Mouse (Mus musculus): ENCODE data around the gene Mrpl58. TPM values are rescaled to one million over a fixed set of nuclear protein-coding genes. Genes with fewer than 3 reads are reported as not detected.
A peak's percentile ranks its signal among the peaks of the same experiment; 100 is the strongest.
"Not testable (repeated sequence)": the region's sequence is repeated elsewhere in the genome, so short reads cannot be mapped to it uniquely, and the experiment has no call there.

The Mrpl58 gene
- polyA plus RNA-seq, 1 experiment from 2014 or later = 206 TPM

DNA sequence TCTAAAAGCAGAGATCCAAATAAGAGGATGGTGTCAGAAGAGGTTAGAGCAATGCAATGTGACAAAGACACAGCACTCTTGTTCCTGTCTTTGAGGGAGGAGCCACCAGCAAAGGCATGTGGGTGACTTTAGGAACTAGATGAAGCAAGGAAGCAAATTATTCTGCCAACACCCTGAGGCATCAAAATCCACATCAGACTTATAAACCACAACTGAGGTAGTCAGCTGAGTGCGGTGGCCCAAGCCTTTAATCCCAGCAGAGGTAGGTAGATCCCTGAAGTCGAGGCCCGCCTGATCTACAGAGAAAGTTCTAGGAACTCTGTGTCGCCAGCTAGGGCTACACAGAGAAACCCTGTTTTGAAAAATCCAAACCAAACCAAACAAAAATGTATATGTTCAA is 26.3 kb upstream of the Mrpl58 start:
- H3K9ac ChIP-seq (replicated peaks; ENCODE audit: low read depth, low read length) = no peak overlapping the region
- no peaks in the 10 kb centered on the region for H3K9me3 ChIP-seq (ENCODE audit: control insufficient read depth, low read depth, low read length)
- H3K4me1 ChIP-seq (ENCODE audit: control insufficient read depth, insufficient read depth, low read length) = peaks cover 17% of the 10 kb centered on the region
- no peak overlapping the region for H3K4me3 ChIP-seq (ENCODE audit: low read depth, low read length)
- WGBS = 85% methylated on average over 4 of the region's 4 CpGs
- ATAC-seq (ENCODE audit: insufficient number of reproducible peaks, insufficient read depth, low FRiP score, low read depth) = no peak
- H3K4me2 ChIP-seq (replicated peaks; ENCODE audit: low read depth, low read length) = no peak overlapping the region
- H3K27ac ChIP-seq (ENCODE audit: low read length) = no peak overlapping the region
- H3K36me3 ChIP-seq (ENCODE audit: control insufficient read depth, insufficient read depth, low read length) = no peaks in the 10 kb centered on the region
- 0 out of 2 replicates have a peak, but pooled peaks cover 3% of the 10 kb centered on the region for H3K27me3 ChIP-seq (ENCODE audit: control insufficient read depth, insufficient read depth, low read length)

DNA sequence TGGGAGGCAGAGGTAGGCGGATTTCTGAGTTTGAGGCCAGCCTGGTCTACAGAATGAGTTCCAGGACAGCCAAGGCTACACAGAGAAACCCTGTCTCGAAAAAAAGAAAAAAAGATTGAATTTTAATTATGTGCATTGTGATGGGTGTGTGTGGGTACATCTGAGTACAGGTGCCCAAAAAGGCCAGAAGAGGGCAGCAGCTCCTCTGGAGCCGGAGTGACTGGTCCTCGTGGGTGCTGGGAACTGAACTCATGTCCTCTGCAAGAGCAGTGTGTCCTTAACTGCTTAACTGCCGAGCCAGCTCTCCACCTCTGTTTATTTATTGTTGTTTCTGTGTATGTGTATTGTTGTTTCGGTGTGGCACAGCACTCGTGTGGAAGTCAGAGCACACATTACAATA is 25.7 kb upstream of the Mrpl58 start:
- H3K9ac ChIP-seq (replicated peaks; ENCODE audit: low read depth, low read length) = no peak overlapping the region
- H3K27me3 ChIP-seq (ENCODE audit: control insufficient read depth, insufficient read depth, low read length) = 0 out of 2 replicates have a peak, but pooled peaks cover 3% of the 10 kb centered on the region
- H3K36me3 ChIP-seq (ENCODE audit: control insufficient read depth, insufficient read depth, low read length) = no peaks in the 10 kb centered on the region
- peaks cover 23% of the 10 kb centered on the region for H3K4me1 ChIP-seq (ENCODE audit: control insufficient read depth, insufficient read depth, low read length)
- H3K27ac ChIP-seq (ENCODE audit: low read length) = no peak overlapping the region
- no peaks in the 10 kb centered on the region for H3K9me3 ChIP-seq (ENCODE audit: control insufficient read depth, low read depth, low read length)
- no peak for ATAC-seq (ENCODE audit: insufficient number of reproducible peaks, insufficient read depth, low FRiP score, low read depth)
- H3K4me3 ChIP-seq (ENCODE audit: low read depth, low read length) = no peak overlapping the region
- WGBS = 85% methylated on average over 7 of the region's 7 CpGs
- no peak overlapping the region for H3K4me2 ChIP-seq (replicated peaks; ENCODE audit: low read depth, low read length)

- H3K9ac ChIP-seq (replicated peaks; ENCODE audit: low read depth, low read length) = no peak overlapping the region
- 12% methylated on average over 9 of the region's 9 CpGs for whole genome bisulfite sequencing
- H3K4me1 ChIP-seq (ENCODE audit: control insufficient read depth, insufficient read depth, low read length) = peaks cover 35% of the 10 kb centered on the region
- ATAC-seq (ENCODE audit: insufficient number of reproducible peaks, insufficient read depth, low FRiP score, low read depth) = no peak
- H3K4me3 ChIP-seq (ENCODE audit: low read depth, low read length) = peak overlapping the region; percentile 79
- H3K27me3 ChIP-seq (ENCODE audit: control insufficient read depth, insufficient read depth, low read length) = no peaks in the 10 kb centered on the region
- no peaks in the 10 kb centered on the region for H3K9me3 ChIP-seq (ENCODE audit: control insufficient read depth, low read depth, low read length)
- no peaks in the 10 kb centered on the region for H3K36me3 ChIP-seq (ENCODE audit: control insufficient read depth, insufficient read depth, low read length)
- peak overlapping the region; percentile 41; the same call in 1 of the 2 replicates for H3K27ac ChIP-seq (ENCODE audit: low read length)
- peak overlapping the region; percentile 91 for H3K4me2 ChIP-seq (replicated peaks; ENCODE audit: low read depth, low read length)
Observed at GRCm38 (mm10) chr11:115381276-115381675, 22.3 kb upstream of the Mrpl58 start.

DNA sequence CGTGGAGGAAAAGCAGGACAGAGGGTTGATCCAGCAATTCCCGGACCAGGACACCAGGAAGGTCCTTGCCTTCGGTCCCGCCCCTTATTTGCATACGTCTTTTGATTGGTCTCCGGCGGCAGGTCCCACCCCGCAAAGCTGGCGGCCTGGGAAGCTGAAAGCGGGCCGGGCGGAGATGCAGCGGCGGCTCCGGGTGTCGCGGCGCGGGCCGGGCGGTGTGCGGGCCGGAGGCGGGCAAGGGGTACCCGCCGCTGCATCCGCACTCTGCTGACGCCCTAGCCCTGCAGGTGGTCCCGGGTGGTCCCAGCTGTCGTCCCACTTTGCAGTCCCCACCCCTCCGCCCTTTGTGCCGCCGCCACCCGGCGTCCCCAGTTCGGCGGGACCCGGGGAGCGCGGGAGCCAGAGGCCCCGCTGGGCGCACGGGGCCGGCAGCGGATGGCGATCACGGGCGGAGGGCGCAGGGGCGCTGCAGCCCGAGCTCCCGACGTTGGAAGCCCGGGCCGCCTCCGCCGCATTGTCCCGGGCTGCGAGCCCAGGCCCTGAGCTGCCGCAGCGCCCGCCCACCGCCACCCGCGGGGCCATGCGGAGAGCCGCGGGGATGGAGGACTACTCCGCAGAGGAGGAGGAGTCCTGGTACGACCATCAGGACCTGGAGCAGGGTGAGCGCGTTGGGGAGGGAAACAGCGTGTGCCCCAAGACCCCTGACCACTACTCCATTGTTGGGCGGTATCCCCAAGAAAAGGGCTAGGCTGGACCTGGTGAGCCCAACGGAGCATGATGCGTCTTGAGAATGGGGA is 21.6 kb upstream of the Mrpl58 start, which contains the start of gene Cdr2l:
TSS of gene Cdr2l (plus strand) at position 174 of the 797 bp plus-strand sequence.
- Histone ChIP-seq H3K27ac (ENCODE audit: low read length) (peak within 1 kb of the TSS; percentile 80), H3K9ac (replicated peaks; ENCODE audit: low read depth, low read length) (peak within 1 kb of the TSS; percentile 71), H3K4me1 (ENCODE audit: control insufficient read depth, insufficient read depth, low read length) (peaks cover 35% of the 10 kb centered on the region), H3K27me3 (ENCODE audit: control insufficient read depth, insufficient read depth, low read length) (no peaks in the 10 kb centered on the region), H3K4me3 (ENCODE audit: low read depth, low read length) (peak within 1 kb of the TSS; percentile 79), H3K9me3 (ENCODE audit: control insufficient read depth, low read depth, low read length) (no peaks in the 10 kb centered on the region), H3K4me2 (replicated peaks; ENCODE audit: low read depth, low read length) (peak within 1 kb of the TSS; percentile 91), H3K36me3 (ENCODE audit: control insufficient read depth, insufficient read depth, low read length) (no peaks in the 10 kb centered on the region)
- WGBS = under 1% methylated on average over 71 of the region's 76 CpGs
- ATAC-seq (ENCODE audit: insufficient number of reproducible peaks, insufficient read depth, low FRiP score, low read depth) = peak; percentile 92

DNA sequence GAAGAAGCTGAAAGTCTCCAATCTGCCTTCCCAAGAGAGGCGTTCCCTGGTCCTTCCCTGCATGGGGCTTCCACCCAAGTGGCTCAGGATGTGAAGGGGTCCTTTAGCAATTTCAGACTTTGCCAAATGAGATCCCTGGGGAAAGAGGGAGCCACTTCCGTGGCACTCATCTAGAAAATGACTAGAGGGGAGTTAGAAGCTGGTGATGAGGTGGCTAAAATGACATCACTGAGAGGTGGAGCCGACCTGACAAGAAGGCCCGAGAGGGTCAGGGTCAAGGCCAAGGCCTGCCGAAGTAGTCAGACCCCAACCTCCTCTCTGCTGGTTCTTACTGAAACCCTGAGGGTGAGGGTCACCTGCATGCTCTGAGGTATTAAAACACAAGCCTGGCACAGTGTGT is 20.7 kb upstream of the Mrpl58 start:
- H3K36me3 ChIP-seq (ENCODE audit: control insufficient read depth, insufficient read depth, low read length) = no peaks in the 10 kb centered on the region
- no peaks in the 10 kb centered on the region for H3K9me3 ChIP-seq (ENCODE audit: control insufficient read depth, low read depth, low read length)
- H3K4me2 ChIP-seq (replicated peaks; ENCODE audit: low read depth, low read length) = peak overlapping the region; percentile 91
- no peaks in the 10 kb centered on the region for H3K27me3 ChIP-seq (ENCODE audit: control insufficient read depth, insufficient read depth, low read length)
- H3K4me3 ChIP-seq (ENCODE audit: low read depth, low read length) = peak overlapping the region; percentile 79
- peak overlapping the region; percentile 71 for H3K9ac ChIP-seq (replicated peaks; ENCODE audit: low read depth, low read length)
- ATAC-seq (ENCODE audit: insufficient number of reproducible peaks, insufficient read depth, low FRiP score, low read depth) = no peak
- peaks cover 35% of the 10 kb centered on the region for H3K4me1 ChIP-seq (ENCODE audit: control insufficient read depth, insufficient read depth, low read length)
- H3K27ac ChIP-seq (ENCODE audit: low read length) = no peak overlapping the region
- 19% methylated on average over 5 of the region's 5 CpGs for WGBS

GRCm38 (mm10) chr11:115383701-115384474 is 19.7 kb upstream of the Mrpl58 start:
- H3K4me2 ChIP-seq (replicated peaks; ENCODE audit: low read depth, low read length) = peak overlapping the region; percentile 91; the same call in 1 of the 2 replicates
- H3K27me3 ChIP-seq (ENCODE audit: control insufficient read depth, insufficient read depth, low read length) = no peaks in the 10 kb centered on the region
- H3K4me1 ChIP-seq (ENCODE audit: control insufficient read depth, insufficient read depth, low read length) = peaks cover 35% of the 10 kb centered on the region
- H3K9ac ChIP-seq (replicated peaks; ENCODE audit: low read depth, low read length) = no peak overlapping the region
- ATAC-seq (ENCODE audit: insufficient number of reproducible peaks, insufficient read depth, low FRiP score, low read depth) = no peak
- H3K36me3 ChIP-seq (ENCODE audit: control insufficient read depth, insufficient read depth, low read length) = no peaks in the 10 kb centered on the region
- H3K4me3 ChIP-seq (ENCODE audit: low read depth, low read length) = 0 out of 2 replicates have a peak overlapping the region, but pooled peaks have one; percentile 79
- 52% methylated on average over 16 of the region's 16 CpGs for WGBS
- H3K9me3 ChIP-seq (ENCODE audit: control insufficient read depth, low read depth, low read length) = no peaks in the 10 kb centered on the region
- peak overlapping the region; percentile 10; the same call in 1 of the 2 replicates for H3K27ac ChIP-seq (ENCODE audit: low read length)

DNA sequence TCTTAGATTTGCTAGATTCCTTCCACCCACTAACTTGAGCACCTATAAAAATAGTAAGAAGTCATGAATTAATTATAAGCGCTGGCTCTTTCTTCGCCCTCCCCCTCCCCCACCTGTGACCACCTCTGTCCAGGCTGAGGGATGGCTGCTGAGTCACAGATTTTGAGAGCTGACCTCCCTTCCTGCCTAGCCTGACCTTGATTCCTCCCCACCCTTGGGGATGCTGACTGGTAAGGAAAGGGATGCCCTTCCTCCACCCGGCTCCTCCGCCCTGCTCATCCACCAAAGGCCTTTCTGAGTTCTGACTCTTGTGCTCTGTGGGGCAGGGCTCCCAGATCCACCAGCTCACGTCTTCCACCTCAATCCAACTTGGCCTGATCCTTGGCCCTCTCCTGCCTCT is 19.0 kb upstream of the Mrpl58 start:
- Histone ChIP-seq H3K36me3 (ENCODE audit: control insufficient read depth, insufficient read depth, low read length) (no peaks in the 10 kb centered on the region), H3K27ac (ENCODE audit: low read length) (no peak overlapping the region), H3K27me3 (ENCODE audit: control insufficient read depth, insufficient read depth, low read length) (no peaks in the 10 kb centered on the region), H3K4me1 (ENCODE audit: control insufficient read depth, insufficient read depth, low read length) (peaks cover 35% of the 10 kb centered on the region), H3K4me3 (ENCODE audit: low read depth, low read length) (no peak overlapping the region), H3K9me3 (ENCODE audit: control insufficient read depth, low read depth, low read length) (no peaks in the 10 kb centered on the region), H3K4me2 (replicated peaks; ENCODE audit: low read depth, low read length) (no peak overlapping the region), H3K9ac (replicated peaks; ENCODE audit: low read depth, low read length) (no peak overlapping the region)
- WGBS = 82% methylated on average over 5 of the region's 5 CpGs
- ATAC-seq (ENCODE audit: insufficient number of reproducible peaks, insufficient read depth, low FRiP score, low read depth) = no peak

DNA sequence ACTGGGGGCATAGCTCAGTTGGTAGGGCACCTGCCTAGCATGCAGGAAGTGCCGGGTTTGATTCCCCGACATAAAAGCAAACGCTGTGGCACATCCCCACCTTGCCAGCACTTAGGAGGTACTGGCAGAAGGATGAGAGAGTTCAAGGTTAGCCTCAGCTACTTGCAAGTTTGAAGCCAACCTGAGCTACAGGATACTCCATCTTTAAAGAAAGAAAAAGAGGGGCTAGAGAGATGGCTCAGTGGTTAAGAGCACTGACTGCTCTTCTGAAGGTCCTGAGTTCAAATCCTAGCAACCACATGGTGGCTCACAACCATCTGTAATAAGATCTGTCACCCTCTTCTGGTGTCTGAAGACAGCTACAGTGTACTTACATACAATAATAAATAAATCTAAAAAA is 16.7 kb upstream of the Mrpl58 start:
- ATAC-seq (ENCODE audit: insufficient number of reproducible peaks, insufficient read depth, low FRiP score, low read depth); H3K9ac ChIP-seq (replicated peaks; ENCODE audit: low read depth, low read length); H3K9me3 ChIP-seq (ENCODE audit: control insufficient read depth, low read depth, low read length); H3K4me3 ChIP-seq (ENCODE audit: low read depth, low read length); H3K27ac ChIP-seq (ENCODE audit: low read length); H3K4me2 ChIP-seq (replicated peaks; ENCODE audit: low read depth, low read length); H3K27me3 ChIP-seq (ENCODE audit: control insufficient read depth, insufficient read depth, low read length); H3K36me3 ChIP-seq (ENCODE audit: control insufficient read depth, insufficient read depth, low read length): not testable (repeated sequence)
- peaks cover 27% of the 10 kb centered on the region for H3K4me1 ChIP-seq (ENCODE audit: control insufficient read depth, insufficient read depth, low read length)
- 90% methylated on average over 3 of the region's 3 CpGs for WGBS
